Mouse (Mus musculus) brain, embryonic 14.5 days (tissue): Measurements from ENCODE around the gene Sh3bp1.

Source experiments
- CTCF ChIP-seq: fragments of 200-500 bp; IDR thresholded peaks from 2 replicates; pipeline ENCODE4 v1.5.1; 2012; ENCODE audit warnings: inconsistent platforms, mild to moderate bottlenecking, moderate library complexity, borderline replicate concordance; ENCODE audit not compliant: insufficient read depth, insufficient read length; ENCODE audit errors: extremely low read depth
- POLR2A ChIP-seq: fragments of 200-500 bp; IDR thresholded peaks from 2 replicates; pipeline ENCODE4 v1.6.1; 2012; ENCODE audit warnings: mild to moderate bottlenecking, inconsistent platforms, borderline replicate concordance; ENCODE audit not compliant: poor library complexity, insufficient read depth, insufficient read length, severe bottlenecking; ENCODE audit errors: extremely low read depth

DNA sequence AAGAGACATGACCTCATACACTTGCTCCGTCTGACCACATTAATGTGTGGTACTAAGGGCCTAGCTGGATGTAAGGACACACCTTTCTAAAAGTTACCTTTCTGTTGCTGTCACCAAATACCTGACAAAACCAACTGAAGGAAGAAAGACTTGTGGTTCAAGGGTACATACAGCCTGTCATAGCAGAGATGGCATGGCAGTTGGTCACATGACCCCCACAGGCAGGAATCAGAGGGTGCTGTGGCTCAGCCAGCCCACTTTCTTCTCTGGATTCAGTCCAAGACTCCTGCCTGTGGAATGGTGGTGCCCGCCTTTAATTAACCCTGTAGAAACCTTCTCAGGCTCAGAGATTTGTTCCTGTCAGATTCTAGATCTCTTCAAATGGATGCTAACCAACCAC, 36.4 kb upstream of the Sh3bp1 start:
- TF ChIP-seq POLR2A (no peak), CTCF (no peak)
